Mouse (Mus musculus) 416B (cell line): Measurements from ENCODE around the gene Csgalnact2.
A peak's percentile ranks its signal among the peaks of the same experiment; 100 is the strongest.

Experiments used
- DNase-seq: peaks from one replicate; pipeline ENCODE4 v3.0.0; 2011; ENCODE audit warnings: low read depth

Gene Csgalnact2

DNA sequence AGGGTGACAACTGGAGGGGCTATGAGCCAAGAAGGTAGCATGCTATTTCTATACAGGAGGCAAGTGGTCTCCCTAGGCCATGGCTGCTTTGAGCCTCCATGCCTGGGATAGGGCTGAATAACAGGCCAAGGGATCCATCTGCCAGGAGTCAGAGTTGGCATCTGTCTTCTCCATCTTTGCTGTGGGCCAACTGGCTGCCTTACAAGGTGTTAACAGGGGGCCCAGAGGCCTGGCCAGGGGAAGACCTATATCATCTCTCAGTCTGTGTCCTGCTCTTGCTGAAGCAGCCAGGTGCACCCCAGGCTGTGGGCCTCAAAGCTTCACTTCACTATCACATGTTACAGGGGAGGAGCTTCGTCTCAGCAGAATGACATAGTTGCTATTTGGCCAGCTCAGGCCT is 66.8 kb downstream of the Csgalnact2 start:
- no peak for DNase-seq

DNA sequence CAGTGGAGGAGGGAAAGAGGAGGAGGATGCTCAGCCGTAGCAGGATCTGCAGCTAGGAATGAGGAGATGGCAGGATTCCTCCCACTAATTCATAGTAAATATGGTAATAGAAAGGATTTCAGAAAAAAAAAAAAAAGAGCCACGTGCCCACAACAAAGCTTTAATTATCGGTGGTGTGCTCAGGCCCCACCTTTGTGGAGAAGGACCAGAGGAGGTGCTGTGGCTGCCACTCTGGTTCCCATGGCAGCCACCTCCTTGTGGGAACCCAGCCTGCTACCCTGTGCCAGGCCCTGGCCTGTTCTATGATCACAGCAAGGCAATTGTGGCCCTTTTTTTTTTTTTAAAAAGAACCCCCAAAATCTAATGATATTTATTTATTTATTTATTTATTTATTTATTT is 67.5 kb downstream of the Csgalnact2 start:
- DNase-seq, result no peak

DNA sequence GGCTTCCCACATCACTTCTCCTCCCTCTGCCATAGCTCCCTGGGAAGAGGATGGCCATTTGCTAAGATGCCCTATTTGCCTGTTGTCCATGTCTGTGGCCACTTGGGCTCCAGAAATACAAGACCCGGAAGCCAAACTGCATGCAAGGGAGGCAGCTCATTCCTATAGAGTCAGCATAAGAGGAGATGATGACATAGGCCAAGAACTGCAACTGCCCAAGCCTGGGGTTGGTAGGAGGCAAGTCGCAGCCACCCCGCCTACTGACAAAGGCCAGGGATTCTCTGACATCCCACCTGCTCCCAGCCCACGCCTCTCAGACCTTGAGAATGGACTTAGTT is 68.0 kb downstream of the Csgalnact2 start:
- DNase-seq, result no peak

DNA sequence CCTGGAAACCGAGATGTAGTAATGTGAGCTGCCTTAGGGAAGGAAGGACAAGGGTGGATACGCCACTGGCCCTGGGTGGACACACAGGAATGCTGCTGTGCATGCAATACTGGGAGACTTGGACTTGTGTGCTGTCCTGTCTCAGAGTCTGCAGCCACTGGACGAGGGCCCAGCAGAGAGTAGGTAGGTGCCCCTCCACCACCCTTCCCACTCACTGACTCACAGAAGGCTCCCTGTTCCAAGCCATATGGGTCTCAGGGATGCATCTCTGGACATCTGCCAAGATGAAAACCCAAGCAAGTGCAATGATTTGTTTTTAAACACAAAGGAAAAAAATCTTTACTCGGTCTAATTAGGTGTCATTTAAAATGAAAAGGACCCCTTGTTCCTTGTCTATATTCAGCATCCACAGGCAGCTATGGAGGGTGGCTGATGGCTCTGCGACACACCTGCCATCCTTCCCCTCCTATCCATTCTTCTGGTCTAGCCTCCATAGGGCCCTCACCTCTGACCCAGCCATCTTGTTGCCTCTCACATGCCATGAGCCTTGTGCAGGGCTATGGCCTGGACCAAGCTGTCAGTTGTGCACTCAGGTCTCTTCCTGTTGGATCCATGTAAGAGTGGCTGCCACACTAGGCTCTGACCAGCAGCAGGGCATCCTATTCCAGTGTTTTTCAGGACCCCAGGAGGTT is 68.5 kb downstream of the Csgalnact2 start:
- DNase-seq, result no peak

DNA sequence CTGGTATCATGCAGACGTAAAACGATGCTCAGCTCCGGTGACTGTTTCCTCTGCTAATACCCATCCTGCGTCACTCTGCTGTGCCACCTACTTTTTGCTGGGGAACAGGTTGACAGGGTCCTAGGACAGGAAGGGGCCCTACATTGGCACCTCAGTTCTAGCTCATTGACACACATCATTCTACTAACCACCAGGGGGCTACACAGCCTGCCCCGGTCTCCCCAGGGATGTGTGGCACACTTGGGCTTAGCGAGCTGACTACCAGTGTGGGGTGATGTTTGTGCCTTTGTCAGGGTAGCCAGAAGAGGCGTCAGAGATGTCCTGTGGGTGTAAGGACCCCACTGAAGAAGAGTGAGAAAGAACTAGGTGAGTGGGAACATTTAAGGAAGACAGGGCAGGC is 71.2 kb downstream of the Csgalnact2 start:
- DNase-seq, result peak; percentile 17

DNA sequence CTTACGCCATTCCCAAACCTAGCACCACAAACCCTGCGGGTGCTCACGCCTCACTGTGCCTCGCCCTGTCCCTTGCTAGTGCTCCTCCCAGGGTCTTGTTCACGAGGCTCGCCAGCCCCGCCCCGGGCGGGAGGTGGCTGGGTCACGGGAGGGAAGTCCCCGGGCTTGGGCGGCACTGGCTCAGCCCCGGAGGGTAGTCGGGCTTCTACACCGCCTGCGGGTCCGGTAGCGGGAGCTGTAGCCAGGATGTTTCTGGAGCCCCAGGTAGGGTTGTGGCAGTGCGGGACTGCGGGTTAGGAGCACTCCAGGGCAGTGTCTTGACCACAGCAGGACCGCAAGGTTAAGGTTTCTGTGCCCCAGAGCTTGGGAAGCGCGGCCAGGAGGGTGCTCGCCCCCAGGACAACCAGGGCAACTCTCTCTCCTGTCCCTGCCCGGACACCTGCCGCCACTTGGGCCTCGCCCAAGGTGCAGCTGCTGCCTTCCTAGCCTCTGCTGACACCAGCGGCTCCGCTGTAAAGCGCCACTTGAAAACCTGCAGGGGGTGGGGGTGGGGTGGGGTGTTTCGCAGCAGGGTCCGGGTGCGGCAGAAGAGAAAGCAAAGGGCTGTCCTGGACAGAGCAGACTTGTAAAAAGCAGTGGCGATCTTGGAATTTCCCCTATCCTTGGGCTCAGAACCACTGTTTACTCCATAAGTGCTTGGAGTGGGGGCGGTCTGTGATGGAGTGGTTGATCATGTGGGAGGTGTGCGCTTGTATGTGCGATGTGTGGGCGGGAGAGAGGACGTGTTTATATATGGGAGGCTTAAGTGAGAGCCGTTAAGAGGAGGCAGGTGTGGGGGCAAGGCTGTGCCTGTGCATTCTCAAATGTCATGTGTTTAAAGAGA is 72.5 kb downstream of the Csgalnact2 start:
- DNase-seq, result peak; percentile 11

DNA sequence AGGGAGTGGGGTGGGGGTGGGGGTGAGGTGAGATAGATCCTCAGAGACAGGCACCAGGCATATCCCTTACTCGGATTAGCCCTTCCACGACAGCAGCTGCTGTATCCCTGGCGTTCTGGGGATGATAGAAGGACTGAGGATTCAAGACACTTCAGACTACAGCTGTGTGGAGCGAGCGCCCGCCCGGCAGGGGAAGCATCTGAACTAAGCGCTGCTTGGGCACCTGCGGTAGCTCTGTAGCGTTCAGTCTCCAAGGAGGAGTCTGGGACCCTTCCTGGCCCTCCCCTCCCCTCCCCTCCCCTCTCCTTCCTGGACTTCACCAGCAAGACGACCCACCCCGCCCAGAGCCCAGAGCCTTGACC is 73.1 kb downstream of the Csgalnact2 start:
- no peak for DNase-seq

DNA sequence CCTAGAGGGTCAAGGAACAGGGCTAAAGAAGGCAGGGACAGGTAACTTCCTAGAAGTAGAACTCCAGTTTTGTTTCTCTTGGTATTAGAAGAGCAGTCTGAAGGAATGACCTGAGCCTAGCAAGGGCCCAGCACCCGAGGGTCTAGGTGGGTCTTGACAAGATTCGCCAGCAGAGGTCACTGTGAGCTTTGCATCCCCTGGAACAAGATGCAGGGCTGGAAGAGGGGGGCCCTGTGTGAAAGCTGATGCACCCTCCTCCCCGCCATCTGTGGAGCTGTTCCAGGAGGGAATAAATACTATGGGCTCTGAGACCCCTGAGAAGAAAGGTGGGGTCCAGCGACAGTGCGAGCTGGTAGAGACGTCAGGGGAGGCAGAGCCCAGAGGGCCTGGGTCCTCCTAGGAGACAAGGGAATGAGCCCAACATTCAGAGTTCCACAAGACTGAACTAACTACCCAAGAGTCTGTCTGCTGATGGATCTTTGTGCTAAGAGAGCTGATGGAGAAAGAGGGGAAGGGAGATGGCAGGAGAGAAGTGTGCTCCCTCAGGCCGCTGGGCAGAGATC is 73.9 kb downstream of the Csgalnact2 start:
- peak; percentile 62 for DNase-seq

DNA sequence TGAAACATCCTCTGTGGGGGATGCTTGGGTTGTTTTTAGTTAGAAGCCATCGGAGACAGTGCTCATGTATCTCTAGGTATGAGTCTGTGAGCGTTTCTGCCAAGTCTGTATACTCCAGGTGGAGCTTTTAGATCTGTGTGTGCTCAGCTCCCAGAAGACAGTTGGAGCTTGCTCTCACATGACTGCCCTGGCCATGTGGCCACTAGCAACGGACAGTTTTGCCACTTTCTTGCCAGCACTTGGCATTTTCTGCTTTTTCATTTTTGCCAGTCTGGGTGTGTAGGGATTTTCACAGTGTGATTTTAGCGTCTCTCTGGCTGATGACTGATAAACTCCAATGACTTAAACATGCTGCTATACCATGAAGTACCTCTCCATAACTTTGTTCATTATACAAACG is 75.7 kb downstream of the Csgalnact2 start:
- no peak for DNase-seq

DNA sequence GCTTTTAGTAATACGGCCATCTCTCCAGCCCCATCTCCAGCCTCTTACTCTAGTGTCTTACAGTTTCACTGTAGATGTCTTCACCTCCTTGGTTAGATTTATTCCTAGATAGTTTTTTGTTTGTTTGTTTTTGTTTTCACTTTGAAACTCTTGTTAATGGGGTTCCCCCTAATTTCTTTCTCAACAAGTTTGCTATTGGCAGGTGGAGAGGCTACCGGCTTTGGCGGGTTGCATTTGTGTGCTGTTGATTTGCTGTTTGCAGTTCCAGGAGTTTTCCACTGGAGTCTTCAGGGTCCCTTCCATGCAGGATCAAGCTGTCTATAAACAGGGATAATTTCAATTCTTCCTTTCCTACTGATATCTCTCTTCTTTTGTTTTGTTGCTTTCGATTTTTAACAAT is 77.7 kb downstream of the Csgalnact2 start:
- DNase-seq, result no peak
